Mouse (Mus musculus) liver, embryonic 14.5 days (tissue): ENCODE measurements at regions not wholly inside any gene's neighbourhood (a gene's known extent, or its start where the extent isn't known, plus 50 kb on each side); places are given as distances from the start of the nearest gene placed in this dataset.

Experiments
- ATAC-seq: fragments of 200-750 bp; cut with Nextera tagmentation; 2 replicates; pipeline ENCODE4 v1.8.0; 2017; ENCODE audit warnings: moderate number of reproducible peaks, mild to moderate bottlenecking, moderate library complexity; ENCODE audit not compliant: insufficient read depth
- DNase-seq, 3 experiments: peaks; one replicate each; pipeline ENCODE4 v3.0.0-alpha.2; 2012 to 2013; ENCODE audit warnings: low read depth in 3 of 3, low spot score in 3 of 3
- H3K27ac ChIP-seq: fragments of 300-500 bp; sonication (generic); 2 replicates; pipeline ENCODE4 v1.5.1; 2014; ENCODE audit warnings: moderate library complexity, mild to moderate bottlenecking, control low read depth, inconsistent platforms
- H3K27me3 ChIP-seq: fragments of 300-500 bp; sonication (generic); 2 replicates; pipeline ENCODE4 v1.6.1; 2014; ENCODE audit warnings: mild to moderate bottlenecking, low read length, moderate library complexity; ENCODE audit not compliant: control insufficient read depth, insufficient read depth
- H3K36me3 ChIP-seq: fragments of 300-500 bp; sonication (generic); replicated peaks from 2 replicates; pipeline ENCODE4 v1.6.1; 2014; ENCODE audit warnings: low read depth; ENCODE audit not compliant: control insufficient read depth, insufficient read depth
- H3K4me1 ChIP-seq, 2 experiments: fragments of 200-500 bp in 1 of 2; fragments of 300-500 bp in 1 of 2; sonication (generic) in 1 of 2; replicated peaks; 2 replicates each; pipeline ENCODE4 v1.6.1; 2012 to 2014; ENCODE audit warnings: antibody characterized with exemption in 1 of 2, inconsistent platforms in 1 of 2, low read length in 1 of 2; ENCODE audit not compliant: control insufficient read depth in 2 of 2, insufficient read depth in 2 of 2
- H3K4me2 ChIP-seq: fragments of 300-500 bp; sonication (generic); 2 replicates; pipeline ENCODE4 v1.6.1; 2014; ENCODE audit warnings: low read depth, mild to moderate bottlenecking, control low read depth, moderate library complexity
- H3K4me3 ChIP-seq, 2 experiments: fragments of 200-500 bp in 1 of 2; fragments of 300-500 bp in 1 of 2; sonication (generic) in 1 of 2; 2 replicates each; pipeline ENCODE4 v1.5.1; 2012 to 2014; ENCODE audit warnings: low read depth in 2 of 2, low read length in 2 of 2, mild to moderate bottlenecking in 2 of 2, control low read depth in 1 of 2, inconsistent platforms in 1 of 2, moderate library complexity in 1 of 2; ENCODE audit not compliant: insufficient read depth in 1 of 2
- H3K9ac ChIP-seq: fragments of 300-500 bp; sonication (generic); replicated peaks from 2 replicates; pipeline ENCODE4 v1.6.1; 2014; ENCODE audit warnings: mild to moderate bottlenecking, control low read depth, moderate library complexity
- H3K9me3 ChIP-seq: fragments of 300-500 bp; sonication (generic); 2 replicates; pipeline ENCODE4 v1.6.1; 2016; ENCODE audit warnings: low read length, mixed read lengths; ENCODE audit not compliant: control insufficient read depth
- CTCF ChIP-seq: IDR thresholded peaks from 2 replicates; pipeline ENCODE4 v1.5.1; 2016; ENCODE audit warnings: antibody characterized with exemption, low read depth, control low read depth
- EP300 ChIP-seq: IDR thresholded peaks from 2 replicates; pipeline ENCODE4 v1.6.1; 2016; ENCODE audit warnings: antibody characterized with exemption, low read depth
- WGBS: fragments of 180-500 bp; shearing (Covaris S2); extraction: QIAGEN DNeasy Blood & Tissue Kit; methylation state at CpG from one replicate; pipeline ENCODE4 v1.1.7; 2014; ENCODE audit not compliant: insufficient replicate concordance; 5-methylcytosine and 5-hydroxymethylcytosine counted together

- H3K27ac ChIP-seq, result no peak overlapping the region
- 56% methylated on average over 18 of the region's 18 CpGs for WGBS
These were observed 103.9 kb upstream of the Dapk1 start for GRCm38 (mm10) chr13:60497714-60498400.

DNA sequence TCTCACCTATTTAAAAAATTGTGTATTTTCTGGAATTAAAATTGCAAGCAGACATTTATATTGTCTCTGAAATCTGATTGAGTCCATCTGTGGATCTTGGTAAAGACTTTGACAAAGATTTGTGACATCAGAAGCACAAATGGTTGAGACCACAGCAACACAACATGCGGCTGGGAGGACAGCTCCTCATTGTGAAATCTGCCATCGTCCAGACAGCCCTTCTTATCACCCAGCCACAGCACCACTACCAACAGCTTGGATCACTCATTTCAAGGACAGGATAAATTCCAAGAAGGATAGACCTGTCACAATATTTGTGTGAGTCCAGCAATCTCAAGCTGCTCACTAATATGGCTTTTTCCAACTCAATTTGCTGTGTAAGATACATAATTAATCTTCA is 97.6 kb upstream of the Dapk1 start:
- TF ChIP-seq CTCF (no peak), EP300 (no peak)
- H3K4me2 ChIP-seq, result no peak overlapping the region
- H3K9me3 ChIP-seq, result no peaks in the 10 kb centered on the region
- no peaks in the 10 kb centered on the region for H3K4me1 ChIP-seq
- 35% methylated on average over 2 of the region's 2 CpGs for WGBS
- H3K27ac ChIP-seq, result no peak overlapping the region
- H3K27me3 ChIP-seq, result no peaks in the 10 kb centered on the region
- no peak for ATAC-seq
- H3K36me3 ChIP-seq, result no peaks in the 10 kb centered on the region
- H3K4me3 ChIP-seq, result no peak overlapping the region
- no peak for DNase-seq
- no peak overlapping the region for H3K9ac ChIP-seq

More at GRCm38 (mm10) chr13:60497714-60498400, 103.9 kb upstream of the Dapk1 start:
- no peak overlapping the region for H3K4me3 ChIP-seq
- no peak overlapping the region for H3K4me2 ChIP-seq
- H3K9me3 ChIP-seq, result no peaks in the 10 kb centered on the region
- TF ChIP-seq EP300 (no peak), CTCF (no peak)
- no peak overlapping the region for H3K9ac ChIP-seq
- ATAC-seq (peak; percentile 73), DNase-seq (peak; percentile 10 to 34 (median 13))
- no peaks in the 10 kb centered on the region for H3K27me3 ChIP-seq
- peaks cover 0 to 7% of the 10 kb centered on the region in 2 experiments; a peak in 1 of 4 replicates for H3K4me1 ChIP-seq
- H3K36me3 ChIP-seq, result no peaks in the 10 kb centered on the region

DNA sequence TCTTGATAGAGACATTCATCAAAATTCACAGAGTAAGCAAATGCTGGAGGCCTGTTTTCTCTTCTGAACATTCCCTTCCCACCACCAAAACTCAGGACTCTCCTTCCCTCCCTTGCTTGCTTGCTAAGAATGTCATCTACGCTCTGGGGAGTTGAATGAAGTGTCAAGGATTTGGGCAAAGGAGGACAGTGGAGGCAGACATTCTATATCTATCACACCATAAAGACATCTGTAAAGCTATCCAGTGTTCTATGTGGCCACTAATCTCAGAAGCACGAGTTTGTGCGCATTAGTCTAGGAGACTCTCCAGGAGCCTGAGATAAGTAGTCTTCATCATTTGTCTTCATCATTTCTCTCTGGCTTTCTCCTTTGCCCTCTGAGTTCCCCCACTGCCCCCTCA is 94.1 kb upstream of the Dapk1 start:
- Histone ChIP-seq H3K27me3 (no peaks in the 10 kb centered on the region), H3K4me1 (no peaks in the 10 kb centered on the region), H3K27ac (no peak overlapping the region), H3K4me2 (no peak overlapping the region), H3K9ac (no peak overlapping the region), H3K9me3 (no peaks in the 10 kb centered on the region), H3K4me3 (no peak overlapping the region), H3K36me3 (no peaks in the 10 kb centered on the region)
- DNase-seq (no peak), ATAC-seq (no peak)
- 68% methylated on average over 3 of the region's 3 CpGs for WGBS
- no peak for TF ChIP-seq CTCF

DNA sequence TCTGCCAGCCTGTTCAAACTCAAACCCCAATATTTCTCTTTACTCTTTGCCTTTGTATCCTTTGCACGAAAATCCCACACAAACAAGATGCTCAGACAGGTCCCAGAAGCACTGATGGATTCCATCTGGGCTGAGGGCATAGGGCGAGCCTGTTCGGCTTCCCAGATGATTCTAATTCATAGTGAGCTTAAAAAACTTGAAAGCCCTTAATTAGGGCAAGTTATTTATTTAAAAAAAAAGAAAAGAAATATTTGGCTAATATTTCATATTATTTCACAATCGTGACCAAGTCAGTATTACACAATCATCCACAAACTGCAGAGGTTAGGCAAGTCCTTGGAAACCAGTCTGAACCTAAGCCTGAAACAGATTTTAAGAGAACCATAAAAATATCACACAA is 93.7 kb upstream of the Dapk1 start:
- ATAC-seq (no peak), DNase-seq (no peak)
- Histone ChIP-seq H3K4me2 (no peak overlapping the region), H3K4me1 (no peaks in the 10 kb centered on the region), H3K27me3 (no peaks in the 10 kb centered on the region), H3K9me3 (no peaks in the 10 kb centered on the region), H3K36me3 (no peaks in the 10 kb centered on the region), H3K9ac (no peak overlapping the region), H3K27ac (no peak overlapping the region), H3K4me3 (no peak overlapping the region)
- no peak for TF ChIP-seq CTCF
- WGBS, result 52% methylated on average over 4 of the region's 4 CpGs

DNA sequence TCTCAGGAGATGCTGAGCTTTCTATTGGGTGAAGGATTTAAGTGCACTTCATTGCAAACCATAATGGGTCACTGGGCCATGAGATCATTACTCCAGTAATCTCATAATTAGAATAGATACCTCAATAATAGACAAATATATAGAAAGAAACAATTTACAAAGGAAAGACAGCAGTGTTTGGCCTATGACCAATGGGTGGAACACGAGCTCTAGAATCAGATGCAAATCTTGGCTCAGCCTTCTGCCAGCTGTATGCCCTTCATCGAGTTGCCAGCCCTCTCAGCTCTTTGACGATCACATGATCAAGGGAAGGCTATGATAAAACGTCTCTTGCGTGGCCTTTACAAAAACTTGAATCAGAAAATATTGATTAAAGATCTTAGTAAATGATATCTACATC is 92.9 kb upstream of the Dapk1 start:
- DNase-seq, result no peak
- ATAC-seq, result no peak
- H3K9ac ChIP-seq, result no peak overlapping the region
- H3K4me2 ChIP-seq, result no peak overlapping the region
- TF ChIP-seq CTCF (no peak), EP300 (no peak)
- WGBS, result 61% methylated on average over 5 of the region's 5 CpGs
- H3K27me3 ChIP-seq, result no peaks in the 10 kb centered on the region
- H3K9me3 ChIP-seq, result no peaks in the 10 kb centered on the region
- no peaks in the 10 kb centered on the region for H3K4me1 ChIP-seq
- no peaks in the 10 kb centered on the region for H3K36me3 ChIP-seq
- no peak overlapping the region for H3K4me3 ChIP-seq
- H3K27ac ChIP-seq, result no peak overlapping the region
